ENCODE assay signal across 9 mouse cellular contexts in genomic region chr7:98573231-98573781, GRCm38 (mm10).
A peak's percentile ranks its signal among the peaks of the same experiment; 100 is the strongest.
DNase-seq lines count a peak whose midpoint lies in the region; ATAC-seq lines count a peak whose summit lies in the region.
"Had no signal": no experiment of that assay in that cellular context is flagged by ENCODE, and none has a peak within 500 bp of the region (broad histone marks: within the 10 kb centered on the region; RNA-seq: fewer than 3 reads in every experiment).

No protein-coding gene starts in this region.

- DNase-seq in heart, adult 9 months (ENCODE audit: low spot score in 2 of 2) = peak; percentile 21 to 44
- no peak for DNase-seq in heart, postnatal 36 days
- DNase-seq in embryo, embryonic 9.5 days (ENCODE audit: extremely low spot score) = peak; percentile 37
- peak; percentile 68 for DNase-seq in kidney, adult 11 months
- DNase-seq in left cerebral cortex, postnatal 4 days = peak; percentile 66
- DNase-seq in neural tube, embryonic 11.5 days (ENCODE audit: low spot score) = peak; percentile 32
- DNase-seq in cerebellum, adult 18-20 months = no peak

- H3K27ac ChIP-seq in neural tube, embryonic 11.5 days (ENCODE audit: low read depth, low read length) = peak overlapping the region; percentile 60; the same call in 1 of the 2 replicates

- H3K36me3 ChIP-seq in neural tube, embryonic 11.5 days (ENCODE audit: control insufficient read depth, insufficient read depth, low read length) = no peaks in the 10 kb centered on the region
- H3K36me3 ChIP-seq: G1E had no signal

- intact Hi-C loops in heart, postnatal 36 days (cut with DNase I) = no loop called here
- intact Hi-C loops in left cerebral cortex, postnatal 4 days (cut with DNase I) = no loop called here

- WGBS in neural tube, embryonic 11.5 days = 39% methylated on average over 10 of the region's 10 CpGs

- no peaks in the 10 kb centered on the region for H3K27me3 ChIP-seq in neural tube, embryonic 11.5 days (ENCODE audit: control insufficient read depth, insufficient read depth, low read length)

- no peak overlapping the region for H3K4me3 ChIP-seq in neural tube, embryonic 11.5 days (ENCODE audit: low read depth, low read length)

- H3K4me2 ChIP-seq in neural tube, embryonic 11.5 days (ENCODE audit: low read depth) = no peak overlapping the region

- peak; percentile 58 for ATAC-seq in neural tube, embryonic 11.5 days (ENCODE audit: insufficient read depth, low FRiP score, low TSS enrichment)
- no peak for ATAC-seq in megakaryocyte progenitor cell, adult 5-6 weeks (replicated peaks; ENCODE audit: poor library complexity)

- H3K9me3 ChIP-seq in neural tube, embryonic 11.5 days (ENCODE audit: control insufficient read depth, low read length) = no peaks in the 10 kb centered on the region
- H3K9me3 ChIP-seq: G1E had no signal

- no peak overlapping the region for H3K9ac ChIP-seq in neural tube, embryonic 11.5 days (ENCODE audit: low read length)

- H3K4me1 ChIP-seq in neural tube, embryonic 11.5 days (ENCODE audit: control insufficient read depth, insufficient read depth, low read length) = peaks cover 5% of the 10 kb centered on the region; the same call in 1 of the 2 replicates

Comparison
In these comparisons a context has a peak if more than half of its experiments do, and no peak if none do; other contexts are left out.
1. DNase-seq: peak in heart, adult 9 months (2 of 2), embryo, embryonic 9.5 days (single experiment), kidney, adult 11 months (single experiment), left cerebral cortex, postnatal 4 days (single experiment) and neural tube, embryonic 11.5 days (single experiment); none in heart, postnatal 36 days (0 of 2) and cerebellum, adult 18-20 months (0 of 2).